Mouse (Mus musculus): ENCODE results near the gene Fibp. TPM values are rescaled to one million over a fixed set of nuclear protein-coding genes. Genes with fewer than 3 reads are reported as not detected.

Fibp gene
- polyA plus RNA-seq, 1 experiment from 2014 or later: 129 TPM

DNA sequence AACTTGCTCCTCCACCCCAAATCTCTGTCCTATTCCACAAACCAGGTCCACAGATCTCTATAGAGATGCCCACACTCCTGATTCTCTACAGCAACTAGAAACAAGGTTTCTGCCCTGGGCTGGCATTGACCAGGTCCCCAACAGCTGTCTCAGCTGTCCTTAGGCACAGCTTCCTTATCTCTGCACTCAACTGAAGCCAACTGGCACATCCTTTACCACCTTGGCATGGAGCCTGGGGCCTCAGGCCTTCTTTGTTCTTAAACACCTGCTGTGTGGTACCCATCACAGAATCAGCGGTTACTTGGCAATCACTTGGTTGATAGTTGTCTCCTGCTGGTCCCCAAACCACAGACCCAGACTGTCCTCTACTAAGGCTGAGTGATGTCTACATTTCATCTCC, 30.0 kb upstream of the Fibp start:
- Histone ChIP-seq H3K27ac (ENCODE audit: low read length) (no peak overlapping the region), H3K27me3 (ENCODE audit: insufficient read depth, low read length) (no peaks in the 10 kb centered on the region), H3K4me2 (replicated peaks; ENCODE audit: low read depth, low read length) (no peak overlapping the region), H3K4me1 (ENCODE audit: insufficient read depth, low read length) (peaks cover 29% of the 10 kb centered on the region), H3K9ac (replicated peaks; ENCODE audit: low read length) (no peak overlapping the region), H3K4me3 (ENCODE audit: low read length) (no peak overlapping the region), H3K9me3 (ENCODE audit: low read length) (no peaks in the 10 kb centered on the region), H3K36me3 (ENCODE audit: insufficient read depth, low read length) (peaks cover 12% of the 10 kb centered on the region)
- WGBS: 90% methylated on average over 1 of the region's 1 CpGs
- no peak for ATAC-seq (ENCODE audit: low FRiP score, low TSS enrichment)

DNA sequence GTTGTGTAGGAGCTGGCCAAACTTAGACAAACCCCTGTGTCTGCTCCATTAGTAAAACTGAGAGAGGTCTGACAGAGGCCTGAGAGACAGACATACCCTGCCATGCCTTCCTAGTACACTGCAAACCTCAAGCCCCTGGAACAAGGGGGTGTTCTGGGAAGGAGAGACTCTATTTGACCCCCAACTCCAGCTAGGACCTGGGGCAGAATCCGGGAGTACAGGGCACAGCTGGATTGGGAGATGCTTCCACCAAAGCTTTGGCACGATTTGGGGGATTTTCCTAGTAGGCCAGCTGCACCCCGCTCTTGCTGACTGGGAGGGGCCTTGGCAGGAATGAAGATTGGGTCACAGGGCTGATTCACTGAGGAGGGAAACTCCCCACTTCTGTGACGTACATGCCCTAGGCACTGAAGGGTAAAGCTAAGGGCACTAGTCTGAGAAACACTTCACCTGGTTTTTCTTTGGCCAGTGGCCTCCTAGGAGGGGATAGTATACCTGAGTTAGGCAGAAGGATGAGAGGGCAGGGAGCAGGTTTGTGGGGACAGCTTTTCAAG, 28.4 kb upstream of the Fibp start:
- no peak for ATAC-seq (ENCODE audit: low FRiP score, low TSS enrichment)
- no peak overlapping the region for H3K4me3 ChIP-seq (ENCODE audit: low read length)

DNA sequence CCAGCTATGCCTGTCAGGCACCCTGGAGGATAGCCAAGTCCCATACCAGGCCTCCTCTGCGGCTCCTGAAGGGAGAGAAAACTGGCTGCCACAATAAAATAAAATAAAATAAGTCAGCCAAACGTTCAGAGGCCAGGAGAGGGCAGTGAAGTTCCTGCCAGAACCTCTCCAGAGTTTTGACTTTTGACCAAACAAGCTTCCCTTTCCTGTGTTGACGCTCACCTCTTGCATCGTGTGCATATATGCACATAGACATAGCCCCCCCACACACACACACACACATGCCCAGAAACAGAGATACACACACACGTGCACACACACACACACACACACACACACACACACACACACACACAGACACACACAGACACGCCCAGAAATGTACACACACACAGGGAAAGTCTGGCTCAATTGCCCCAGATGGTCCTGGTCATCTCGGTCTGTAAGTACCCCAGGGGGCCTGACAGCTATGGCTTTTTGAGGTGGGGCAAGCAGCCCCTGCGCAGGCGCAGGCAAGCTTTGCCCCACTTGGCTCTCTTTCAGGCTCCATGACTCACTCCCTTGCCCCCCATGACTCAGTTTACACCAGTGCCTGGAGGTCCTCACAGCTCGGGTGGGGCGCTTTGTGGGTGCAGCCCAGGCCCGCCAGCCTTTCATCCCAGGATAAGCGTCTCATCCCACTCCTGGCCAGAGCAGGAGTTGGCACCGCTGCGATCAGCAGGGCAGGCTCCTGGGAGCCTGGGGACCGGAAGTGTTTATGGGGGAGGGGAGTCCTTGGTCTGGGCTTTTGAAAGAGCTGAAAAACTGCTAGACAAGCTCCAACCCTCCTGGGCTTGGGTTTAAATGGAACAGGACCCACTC, 27.2 kb upstream of the Fibp start:
- Histone ChIP-seq H3K4me3 (ENCODE audit: low read length) (peak overlapping the region; percentile 42), H3K9me3 (ENCODE audit: low read length) (no peaks in the 10 kb centered on the region), H3K27ac (ENCODE audit: low read length) (peak overlapping the region; percentile 77), H3K27me3 (ENCODE audit: insufficient read depth, low read length) (no peaks in the 10 kb centered on the region), H3K4me1 (ENCODE audit: insufficient read depth, low read length) (peaks cover 15% of the 10 kb centered on the region), H3K36me3 (ENCODE audit: insufficient read depth, low read length) (no peaks in the 10 kb centered on the region), H3K4me2 (replicated peaks; ENCODE audit: low read depth, low read length) (peak overlapping the region; percentile 73), H3K9ac (replicated peaks; ENCODE audit: low read length) (peak overlapping the region; percentile 67)
- WGBS: 6% methylated on average over 16 of the region's 16 CpGs
- ATAC-seq (ENCODE audit: low FRiP score, low TSS enrichment): peak; percentile 73; the same call in 1 of the 2 replicates

More for the DNA sequence above, 28.4 kb upstream of the Fibp start:
- WGBS: 67% methylated on average over 4 of the region's 4 CpGs
- Histone ChIP-seq H3K27ac (ENCODE audit: low read length) (no peak overlapping the region), H3K4me2 (replicated peaks; ENCODE audit: low read depth, low read length) (no peak overlapping the region), H3K9ac (replicated peaks; ENCODE audit: low read length) (no peak overlapping the region), H3K4me1 (ENCODE audit: insufficient read depth, low read length) (peaks cover 16% of the 10 kb centered on the region), H3K36me3 (ENCODE audit: insufficient read depth, low read length) (peaks cover 3% of the 10 kb centered on the region; the same call in 1 of the 2 replicates), H3K9me3 (ENCODE audit: low read length) (no peaks in the 10 kb centered on the region), H3K27me3 (ENCODE audit: insufficient read depth, low read length) (no peaks in the 10 kb centered on the region)

DNA sequence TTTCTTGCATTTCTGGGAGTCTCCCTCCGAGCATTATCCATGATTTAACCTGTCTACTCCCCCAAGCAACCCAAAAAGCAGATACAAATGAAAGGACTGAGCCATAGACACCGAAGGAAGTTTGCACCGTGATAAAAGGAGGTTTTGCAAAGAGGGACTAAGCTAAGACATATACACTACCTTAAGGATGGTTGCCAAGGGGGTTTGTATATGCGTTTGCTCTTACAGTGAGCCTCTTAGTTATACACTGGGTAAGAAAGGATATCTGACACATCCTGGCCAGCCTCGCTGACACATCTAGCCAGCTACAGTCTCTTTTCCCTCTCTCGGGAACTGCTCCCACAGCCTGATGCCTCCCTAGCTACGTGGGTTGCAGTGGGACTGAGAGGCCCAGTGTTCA, 26.5 kb upstream of the Fibp start:
- no peaks in the 10 kb centered on the region for H3K9me3 ChIP-seq (ENCODE audit: low read length)
- no peak for ATAC-seq (ENCODE audit: low FRiP score, low TSS enrichment)
- no peaks in the 10 kb centered on the region for H3K36me3 ChIP-seq (ENCODE audit: insufficient read depth, low read length)
- peak overlapping the region; percentile 67; the same call in 1 of the 2 replicates for H3K9ac ChIP-seq (replicated peaks; ENCODE audit: low read length)
- no peak overlapping the region for H3K4me3 ChIP-seq (ENCODE audit: low read length)
- 65% methylated on average over 7 of the region's 7 CpGs for WGBS
- H3K4me2 ChIP-seq (replicated peaks; ENCODE audit: low read depth, low read length): peak overlapping the region; percentile 73
- H3K27me3 ChIP-seq (ENCODE audit: insufficient read depth, low read length): no peaks in the 10 kb centered on the region
- H3K4me1 ChIP-seq (ENCODE audit: insufficient read depth, low read length): peaks cover 15% of the 10 kb centered on the region
- H3K27ac ChIP-seq (ENCODE audit: low read length): peak overlapping the region; percentile 77; the same call in 1 of the 2 replicates

DNA sequence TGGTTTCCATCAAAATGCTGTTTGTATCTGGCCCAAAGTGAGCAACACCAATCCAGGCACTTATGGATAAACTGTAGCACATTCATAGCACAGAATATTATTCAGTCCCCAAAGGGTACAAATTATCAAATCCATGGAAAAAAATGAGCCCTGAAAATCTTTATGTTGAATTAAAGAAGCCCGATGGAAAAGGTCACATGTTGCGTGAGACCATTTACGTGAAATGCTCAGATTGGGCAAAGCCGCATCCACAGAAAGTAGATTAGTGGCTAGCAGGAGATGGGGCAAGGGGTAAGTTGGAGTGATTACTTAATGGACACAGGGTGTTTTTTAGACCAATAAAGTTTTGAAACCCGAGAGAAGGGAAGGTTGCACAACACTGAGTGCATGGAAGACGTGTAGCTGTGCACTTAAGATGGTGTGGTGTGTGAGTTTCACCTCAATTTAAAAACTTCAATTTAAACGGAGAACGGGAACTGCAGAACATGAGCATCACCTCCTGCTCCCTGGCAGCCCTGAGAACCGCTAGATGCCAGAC, 16.0 kb upstream of the Fibp start:
- 58% methylated on average over 9 of the region's 9 CpGs for WGBS
- Histone ChIP-seq H3K9me3 (ENCODE audit: low read length) (peaks cover 5% of the 10 kb centered on the region), H3K27ac (ENCODE audit: low read length) (no peak overlapping the region), H3K36me3 (ENCODE audit: insufficient read depth, low read length) (no peaks in the 10 kb centered on the region), H3K4me2 (replicated peaks; ENCODE audit: low read depth, low read length) (no peak overlapping the region), H3K9ac (replicated peaks; ENCODE audit: low read length) (no peak overlapping the region), H3K4me1 (ENCODE audit: insufficient read depth, low read length) (peaks cover 24% of the 10 kb centered on the region), H3K4me3 (ENCODE audit: low read length) (no peak overlapping the region), H3K27me3 (ENCODE audit: insufficient read depth, low read length) (peaks cover 29% of the 10 kb centered on the region)
- no peak for ATAC-seq (ENCODE audit: low FRiP score, low TSS enrichment)

DNA sequence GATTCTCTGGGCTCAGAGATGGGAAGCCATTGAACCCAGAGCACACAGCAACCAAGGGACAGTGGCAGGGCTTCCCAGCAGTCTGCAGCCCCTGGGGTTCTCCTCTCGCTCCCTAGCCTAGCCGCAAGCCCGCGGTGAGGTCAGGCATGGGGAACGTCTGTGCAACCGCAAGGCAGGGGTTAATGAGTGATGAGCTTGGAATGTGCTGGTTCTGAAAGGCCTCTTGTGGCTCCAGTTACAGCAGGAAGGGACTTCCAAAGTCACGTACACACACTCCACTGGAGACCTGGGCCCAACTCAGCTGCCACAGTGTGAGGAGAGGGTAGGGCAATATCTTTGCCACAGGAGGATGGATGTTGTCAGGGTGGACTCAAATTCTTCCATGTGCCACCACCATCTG, 15.5 kb upstream of the Fibp start:
- H3K9ac ChIP-seq (replicated peaks; ENCODE audit: low read length): no peak overlapping the region
- whole genome bisulfite sequencing: 14% methylated on average over 7 of the region's 7 CpGs
- peaks cover 35% of the 10 kb centered on the region for H3K27me3 ChIP-seq (ENCODE audit: insufficient read depth, low read length)
- H3K36me3 ChIP-seq (ENCODE audit: insufficient read depth, low read length): no peaks in the 10 kb centered on the region
- peaks cover 24% of the 10 kb centered on the region for H3K4me1 ChIP-seq (ENCODE audit: insufficient read depth, low read length)
- no peak overlapping the region for H3K4me2 ChIP-seq (replicated peaks; ENCODE audit: low read depth, low read length)
- no peak overlapping the region for H3K4me3 ChIP-seq (ENCODE audit: low read length)
- ATAC-seq (ENCODE audit: low FRiP score, low TSS enrichment): 0 out of 2 replicates have a peak, but pooled peaks have one; percentile 52
- H3K27ac ChIP-seq (ENCODE audit: low read length): no peak overlapping the region
- H3K9me3 ChIP-seq (ENCODE audit: low read length): peaks cover 5% of the 10 kb centered on the region

DNA sequence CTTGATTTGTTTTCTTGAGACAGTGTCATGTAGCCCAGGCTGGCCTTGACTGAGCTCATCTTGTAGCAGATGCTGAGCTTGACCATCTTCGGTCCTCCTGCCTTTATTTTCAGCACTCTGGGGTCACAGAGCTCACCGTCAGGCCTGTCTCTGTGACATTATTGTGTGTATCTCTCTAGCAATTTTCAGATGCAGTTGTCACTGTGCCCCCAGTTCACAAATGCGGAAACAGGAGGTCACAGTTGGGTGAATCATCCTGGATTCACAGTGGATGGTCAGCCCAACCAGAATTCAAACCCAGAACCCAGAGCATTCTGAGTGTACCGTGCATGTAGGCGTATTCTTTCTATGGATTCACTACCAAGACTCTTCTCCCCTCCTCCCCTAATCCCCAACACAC, 14.7 kb upstream of the Fibp start:
- Histone ChIP-seq H3K4me1 (ENCODE audit: insufficient read depth, low read length) (peaks cover 24% of the 10 kb centered on the region), H3K9ac (replicated peaks; ENCODE audit: low read length) (no peak overlapping the region), H3K27me3 (ENCODE audit: insufficient read depth, low read length) (peaks cover 35% of the 10 kb centered on the region), H3K4me3 (ENCODE audit: low read length) (no peak overlapping the region), H3K36me3 (ENCODE audit: insufficient read depth, low read length) (no peaks in the 10 kb centered on the region), H3K4me2 (replicated peaks; ENCODE audit: low read depth, low read length) (no peak overlapping the region), H3K9me3 (ENCODE audit: low read length) (no peaks in the 10 kb centered on the region; the same call in 1 of the 2 replicates), H3K27ac (ENCODE audit: low read length) (no peak overlapping the region)
- 86% methylated on average over 5 of the region's 5 CpGs for WGBS
- ATAC-seq (ENCODE audit: low FRiP score, low TSS enrichment): no peak

DNA sequence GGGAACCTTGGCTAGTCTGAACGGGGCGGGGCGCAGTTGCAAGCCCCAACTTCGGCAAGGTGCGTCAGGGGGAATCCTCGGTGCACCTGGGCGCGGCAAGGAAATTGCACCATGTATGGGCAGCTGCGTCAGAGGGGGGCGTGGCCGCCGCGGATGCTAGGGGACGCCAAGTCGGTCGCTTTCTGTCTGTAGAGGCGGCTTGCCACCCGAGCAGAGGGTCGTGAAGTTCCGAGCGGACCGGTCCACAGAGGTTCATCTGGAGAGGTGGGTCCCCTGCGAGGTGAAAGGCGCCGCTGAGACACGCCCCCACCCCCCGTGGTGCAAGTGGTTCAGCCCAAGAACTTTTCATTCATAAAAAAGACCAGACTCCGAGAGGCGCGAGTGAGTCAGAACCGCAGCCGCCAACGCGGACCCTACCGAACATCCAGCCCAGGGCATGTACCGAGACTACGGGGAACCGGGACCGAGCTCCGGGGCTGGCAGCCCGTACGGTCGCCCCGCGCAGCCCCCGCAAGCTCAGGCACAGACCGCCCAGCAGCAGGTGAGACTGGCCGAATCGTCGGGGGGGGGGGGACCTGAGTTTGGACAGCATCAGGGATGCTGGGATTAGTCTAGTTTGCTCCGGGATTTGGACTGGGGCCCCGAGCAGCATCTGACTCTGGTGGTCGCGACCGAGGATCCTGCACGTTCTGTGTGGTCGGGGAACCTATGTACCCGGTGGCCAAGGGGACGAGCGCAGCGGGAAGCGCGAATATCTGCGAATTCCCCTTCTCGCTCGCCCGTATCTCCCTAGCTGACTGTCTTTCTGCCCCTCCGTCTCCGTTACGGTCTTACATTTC, 12.7 kb upstream of the Fibp start, which contains the start of gene Fosl1:
Gene Fosl1 (plus strand): TSS at position 33 of the 839 bp plus-strand sequence.
- peaks cover 35% of the 10 kb centered on the region for H3K27me3 ChIP-seq (ENCODE audit: insufficient read depth, low read length)
- no peaks in the 10 kb centered on the region; the same call in 1 of the 2 replicates for H3K9me3 ChIP-seq (ENCODE audit: low read length)
- H3K4me1 ChIP-seq (ENCODE audit: insufficient read depth, low read length): peaks cover 24% of the 10 kb centered on the region
- H3K27ac ChIP-seq (ENCODE audit: low read length): no peak within 1 kb of the TSS
- WGBS: 0% methylated on average over 68 of the region's 70 CpGs
- peak within 1 kb of the TSS; percentile 58 for H3K9ac ChIP-seq (replicated peaks; ENCODE audit: low read length)
- peak within 1 kb of the TSS; percentile 99 for H3K4me2 ChIP-seq (replicated peaks; ENCODE audit: low read depth, low read length)
- no peaks in the 10 kb centered on the region for H3K36me3 ChIP-seq (ENCODE audit: insufficient read depth, low read length)
- peak within 1 kb of the TSS; percentile 63 for H3K4me3 ChIP-seq (ENCODE audit: low read length)
- peak; percentile 72 for ATAC-seq (ENCODE audit: low FRiP score, low TSS enrichment)
